In the genomic region with DNA sequence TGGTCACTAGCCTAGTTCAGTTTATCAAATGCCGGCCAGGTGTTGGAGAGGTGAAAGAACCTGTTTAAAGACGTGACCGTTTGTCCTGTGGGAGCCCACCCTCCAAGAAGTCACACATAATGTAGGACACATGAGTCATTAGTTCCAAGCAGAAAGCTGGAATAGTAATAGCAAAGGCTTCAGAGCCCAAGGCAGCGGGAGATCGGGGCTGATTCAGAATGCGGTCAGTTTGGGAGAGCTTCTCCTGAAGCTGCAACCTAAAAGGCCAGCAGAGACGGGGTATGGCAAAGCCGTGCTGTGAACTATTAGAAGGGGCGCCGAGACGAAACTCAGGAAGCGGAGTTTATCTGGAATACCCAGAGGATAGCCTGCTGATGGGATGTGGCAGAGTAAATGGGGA, we compare ENCODE assay signal across 31 mouse cellular contexts. TPM values are rescaled to one million over a fixed set of nuclear protein-coding genes. Genes with fewer than 3 reads are reported as not detected.
"Had no signal": no experiment of that assay in that cellular context is flagged by ENCODE, and none has a peak within 500 bp of the region (broad histone marks: within the 10 kb centered on the region; RNA-seq: fewer than 3 reads in every experiment).

No protein-coding gene starts in this region.

- ATAC-seq: liver, embryonic 12.5 days; liver, postnatal 0 days; lung, postnatal 0 days; midbrain, embryonic 15.5 days; midbrain, embryonic 16.5 days had no signal

- H3K9ac ChIP-seq: limb, embryonic 12.5 days; limb, embryonic 13.5 days; limb, embryonic 15.5 days; liver, embryonic 12.5 days; liver, embryonic 13.5 days; liver, embryonic 14.5 days; liver, embryonic 15.5 days; liver, postnatal 0 days; lung, embryonic 14.5 days; lung, embryonic 15.5 days; midbrain, embryonic 12.5 days; midbrain, embryonic 15.5 days; neural tube, embryonic 12.5 days; neural tube, embryonic 13.5 days had no signal

- H3K27me3 ChIP-seq: limb, embryonic 12.5 days; limb, embryonic 13.5 days; limb, embryonic 15.5 days; liver, embryonic 12.5 days; liver, embryonic 15.5 days; lung, embryonic 15.5 days; midbrain, embryonic 12.5 days; midbrain, embryonic 15.5 days; neural tube, embryonic 12.5 days; neural tube, embryonic 13.5 days had no signal

- H3K4me3 ChIP-seq: limb, embryonic 10.5 days; limb, embryonic 12.5 days; limb, embryonic 13.5 days; limb, embryonic 15.5 days; liver, embryonic 12.5 days; liver, embryonic 13.5 days; liver, embryonic 15.5 days; lung, embryonic 15.5 days; megakaryocyte, embryonic 14.5 days; midbrain, embryonic 10.5 days; midbrain, embryonic 12.5 days; midbrain, embryonic 15.5 days; myocyte; neural tube, embryonic 12.5 days; neural tube, embryonic 13.5 days had no signal

- H3K9me3 ChIP-seq: limb, embryonic 10.5 days; limb, embryonic 12.5 days; limb, embryonic 13.5 days; limb, embryonic 15.5 days; liver, embryonic 12.5 days; liver, embryonic 13.5 days; liver, embryonic 15.5 days; lung, embryonic 15.5 days; midbrain, embryonic 10.5 days; midbrain, embryonic 12.5 days; midbrain, embryonic 15.5 days; neural tube, embryonic 12.5 days had no signal

- H3K36me3 ChIP-seq: limb, embryonic 10.5 days; limb, embryonic 12.5 days; limb, embryonic 13.5 days; limb, embryonic 15.5 days; liver, embryonic 12.5 days; liver, embryonic 13.5 days; liver, embryonic 15.5 days; lung, embryonic 15.5 days; midbrain, embryonic 10.5 days; midbrain, embryonic 12.5 days; midbrain, embryonic 15.5 days; neural tube, embryonic 12.5 days; neural tube, embryonic 13.5 days had no signal

- H3K27ac ChIP-seq: limb, embryonic 10.5 days; limb, embryonic 12.5 days; limb, embryonic 13.5 days; limb, embryonic 15.5 days; liver, embryonic 12.5 days; liver, embryonic 13.5 days; liver, embryonic 14.5 days; liver, embryonic 15.5 days; lung, embryonic 15.5 days; macrophage; midbrain, embryonic 10.5 days; midbrain, embryonic 12.5 days; midbrain, embryonic 15.5 days; neural tube, embryonic 12.5 days; neural tube, embryonic 13.5 days had no signal

- DNase-seq: left cerebral cortex, postnatal 4 days; liver; liver, embryonic 13.5 days; liver, postnatal 0 days; lung, adult 18-20 months; lung, adult 2 months; lung, embryonic 14.5 days; lung, postnatal 10 days; lung, postnatal 14 days; lung, postnatal 36 days; midbrain, embryonic 14.5 days had no signal

- H3K4me1 ChIP-seq: limb, embryonic 10.5 days; limb, embryonic 12.5 days; limb, embryonic 15.5 days; liver, embryonic 12.5 days; liver, embryonic 13.5 days; liver, embryonic 15.5 days; lung, embryonic 15.5 days; megakaryocyte, embryonic 14.5 days; midbrain, embryonic 10.5 days; midbrain, embryonic 12.5 days; midbrain, embryonic 15.5 days; neural tube, embryonic 12.5 days; neural tube, embryonic 13.5 days had no signal

- H3K4me2 ChIP-seq: limb, embryonic 12.5 days; limb, embryonic 13.5 days; limb, embryonic 15.5 days; liver, embryonic 11.5 days; liver, embryonic 12.5 days; liver, embryonic 13.5 days; liver, embryonic 15.5 days; lung, embryonic 14.5 days; lung, embryonic 15.5 days; midbrain, embryonic 12.5 days; midbrain, embryonic 15.5 days; neural tube, embryonic 12.5 days; neural tube, embryonic 13.5 days had no signal

RNA-seq across cellular contexts. Expression of a gene that starts 20.2 kb away (rescaled TPM):
- total RNA-seq: monocyte, adult 5-6 weeks had no signal
- polyA plus RNA-seq: macrophage, myocyte had no signal
